Mouse (Mus musculus) left cerebral cortex, adult 2 months (tissue): Measurements from ENCODE around the gene Gamt. TPM values are rescaled to one million over a fixed set of nuclear protein-coding genes. Genes with fewer than 3 reads are reported as not detected.

Experiments used
- DNase-seq, 2 experiments: peaks; one replicate each; pipeline ENCODE4 v3.0.0; 2021 to 2022; ENCODE audit warnings: low spot score in 2 of 2, mixed read lengths in 1 of 2; ENCODE audit errors: extremely low spot score in 1 of 2
- H3K27ac ChIP-seq: fragments of 200-600 bp; 2 replicates; pipeline ENCODE4 v1.8.1; 2022
- H3K4me3 ChIP-seq: fragments of 200-600 bp; 2 replicates; pipeline ENCODE4 v1.8.1; 2022
- CTCF ChIP-seq: fragments of 200-600 bp; IDR thresholded peaks from 2 replicates; pipeline ENCODE4 v1.8.1; 2022; ENCODE audit warnings: antibody characterized with exemption, mild to moderate bottlenecking, moderate library complexity
- intact Hi-C: fragments of 180-260 bp; cut with DNase I; formaldehyde crosslinking; loops from one replicate; pipeline ENCODE4 v1.15.1; 2025
- total RNA-seq, 2 experiments: library from RNA; stranded (reverse); gene quantifications; 2 replicates each; pipeline ENCODE4 v1.2.3; 2021

Gene Gamt
- total RNA-seq, 2 experiments from 2014 or later = 16.6 to 23.3 TPM

- Histone ChIP-seq H3K4me3 (peak overlapping the region; percentile 99), H3K27ac (peak overlapping the region; percentile 97)
- TF ChIP-seq CTCF = no peak
- DNase-seq = peak; percentile 99
- intact Hi-C loops = no loop called here
These were observed 3.7 kb upstream of the Gamt start for GRCm38 (mm10) chr10:80264341-80265148.

- TF ChIP-seq CTCF = no peak
- DNase-seq = no peak
- H3K4me3 ChIP-seq = no peak overlapping the region
- no peak overlapping the region for H3K27ac ChIP-seq
- intact Hi-C loops = no loop called here
These were observed 2.1 kb upstream of the Gamt start for GRCm38 (mm10) chr10:80262776-80263365.

GRCm38 (mm10) chr10:80262169-80262568 lies 1.4 kb upstream of the Gamt start:
- TF ChIP-seq CTCF = no peak
- DNase-seq = no peak
- Histone ChIP-seq H3K4me3 (no peak overlapping the region), H3K27ac (peak overlapping the region; percentile 94)
- intact Hi-C loops = no loop called here

GRCm38 (mm10) chr10:80261585-80261968 lies 765 bp upstream of the Gamt start:
- peak; percentile 76 to 86 for DNase-seq
- no peak for TF ChIP-seq CTCF
- H3K27ac ChIP-seq = peak overlapping the region; percentile 94
- H3K4me3 ChIP-seq = peak overlapping the region; percentile 52
- intact Hi-C loops = no loop called here

GRCm38 (mm10) chr10:80259861-80260641 lies 761 bp downstream of the Gamt start:
- intact Hi-C loops = no loop called here
- H3K4me3 ChIP-seq = peak overlapping the region; percentile 52
- no peak for TF ChIP-seq CTCF
- peak overlapping the region; percentile 94 for H3K27ac ChIP-seq
- peak; percentile 60 to 75 for DNase-seq

GRCm38 (mm10) chr10:80259463-80259805 lies 1.4 kb downstream of the Gamt start:
- TF ChIP-seq CTCF = no peak
- H3K4me3 ChIP-seq = peak overlapping the region; percentile 52; the same call in 1 of the 2 replicates
- peak overlapping the region; percentile 76 for H3K27ac ChIP-seq
- DNase-seq = no peak
- intact Hi-C loops = no loop called here

- Histone ChIP-seq H3K4me3 (no peak overlapping the region), H3K27ac (peak overlapping the region; percentile 76)
- no peak for TF ChIP-seq CTCF
- intact Hi-C loops = no loop called here
- DNase-seq = no peak
These were observed 1.9 kb downstream of the Gamt start for GRCm38 (mm10) chr10:80258752-80259462.

- Histone ChIP-seq H3K4me3 (no peak overlapping the region), H3K27ac (no peak overlapping the region)
- intact Hi-C loops = no loop called here
- no peak for DNase-seq
- no peak for TF ChIP-seq CTCF
These were observed 2.9 kb downstream of the Gamt start for GRCm38 (mm10) chr10:80257936-80258335.

- peak; percentile 2; the same call in 1 of the 2 replicates for TF ChIP-seq CTCF
- H3K4me3 ChIP-seq = no peak overlapping the region
- no peak overlapping the region for H3K27ac ChIP-seq
- DNase-seq = no peak
- intact Hi-C loops = no loop called here
These were observed 4.8 kb downstream of the Gamt start for GRCm38 (mm10) chr10:80255881-80256535.

GRCm38 (mm10) chr10:80254331-80255297 lies 6.2 kb downstream of the Gamt start:
- DNase-seq = no peak
- no peak overlapping the region for H3K27ac ChIP-seq
- intact Hi-C loops = no loop called here
- H3K4me3 ChIP-seq = no peak overlapping the region
- TF ChIP-seq CTCF = no peak
